Mouse (Mus musculus): ENCODE results near the gene Gm45785.
A peak's percentile ranks its signal among the peaks of the same experiment; 100 is the strongest.

Gene Gm45785

DNA sequence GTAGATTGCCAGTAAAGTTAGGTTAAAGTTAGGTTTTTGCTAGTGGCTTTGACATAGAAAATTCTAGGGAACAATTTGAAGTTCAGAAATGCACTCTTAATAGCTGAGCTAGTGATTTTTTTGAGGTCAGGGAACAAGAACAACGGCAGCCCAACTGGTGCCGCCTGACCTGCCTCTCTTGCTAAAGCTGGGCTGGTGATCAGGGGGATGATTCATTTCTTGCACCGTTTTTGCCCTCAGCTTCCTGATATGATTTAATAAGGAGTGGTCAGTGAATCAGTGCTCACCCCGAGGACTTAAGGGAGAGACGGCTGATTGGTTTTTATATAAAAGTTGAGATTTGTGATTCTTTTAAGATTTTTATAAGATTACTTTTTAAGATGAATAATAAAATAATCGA, 24.7 kb downstream of the Gm45785 start:
- DNase-seq (ENCODE audit: extremely low spot score) = no peak

DNA sequence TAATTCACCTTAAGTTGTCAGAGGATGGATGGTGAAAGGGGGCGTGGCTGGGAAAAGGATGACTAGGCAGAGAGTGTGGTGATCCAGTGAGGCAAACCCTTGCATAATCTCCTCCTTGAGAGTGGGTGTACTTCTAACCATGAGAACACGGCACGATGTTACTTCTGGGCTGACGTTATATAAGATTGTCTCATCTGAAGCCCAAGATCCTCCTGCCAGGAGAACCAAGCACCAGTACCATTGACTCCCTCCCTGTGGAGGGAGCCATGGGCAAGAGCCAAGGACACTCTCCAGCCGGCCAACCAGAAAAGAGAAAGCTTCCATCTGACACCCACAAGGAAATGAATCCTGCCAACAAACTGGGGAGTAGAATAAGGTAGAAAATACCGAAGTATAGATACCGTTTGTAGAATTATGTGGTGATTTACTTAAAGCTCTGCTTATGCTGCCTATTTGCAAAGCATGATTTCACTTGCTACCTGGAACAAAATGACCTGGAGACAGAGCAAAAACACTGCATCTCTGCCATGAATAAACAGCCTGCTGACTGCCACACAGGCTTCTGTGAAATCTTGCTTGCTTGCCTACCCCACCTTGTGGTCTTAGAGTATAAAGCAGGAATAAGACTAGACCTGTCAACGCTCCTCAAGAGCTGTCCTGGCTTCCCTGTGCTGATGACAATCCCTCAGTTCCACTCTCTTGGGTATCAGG, 27.8 kb downstream of the Gm45785 start:
- peak; percentile 23 for DNase-seq (ENCODE audit: extremely low spot score)

DNA sequence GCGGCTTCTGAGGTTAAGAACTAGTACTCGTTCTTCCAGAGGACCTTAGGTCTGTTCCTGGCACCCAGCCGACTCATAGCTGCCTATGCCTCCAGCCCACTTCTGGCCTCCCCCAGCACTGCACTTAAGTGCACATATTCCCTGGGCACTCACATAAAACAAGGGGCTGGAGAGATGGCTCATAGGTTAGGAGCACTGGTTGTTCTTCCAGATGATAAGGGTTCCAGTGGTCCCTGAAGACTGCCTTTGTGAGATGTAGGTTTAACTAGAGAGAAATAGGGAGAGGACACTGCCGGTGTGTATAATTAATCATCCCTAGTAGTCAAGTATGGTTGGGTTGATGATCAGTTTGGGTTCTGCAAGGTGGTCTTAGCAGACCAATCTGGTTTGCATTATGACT, 33.4 kb downstream of the Gm45785 start:
- no peak for DNase-seq (ENCODE audit: extremely low spot score)

DNA sequence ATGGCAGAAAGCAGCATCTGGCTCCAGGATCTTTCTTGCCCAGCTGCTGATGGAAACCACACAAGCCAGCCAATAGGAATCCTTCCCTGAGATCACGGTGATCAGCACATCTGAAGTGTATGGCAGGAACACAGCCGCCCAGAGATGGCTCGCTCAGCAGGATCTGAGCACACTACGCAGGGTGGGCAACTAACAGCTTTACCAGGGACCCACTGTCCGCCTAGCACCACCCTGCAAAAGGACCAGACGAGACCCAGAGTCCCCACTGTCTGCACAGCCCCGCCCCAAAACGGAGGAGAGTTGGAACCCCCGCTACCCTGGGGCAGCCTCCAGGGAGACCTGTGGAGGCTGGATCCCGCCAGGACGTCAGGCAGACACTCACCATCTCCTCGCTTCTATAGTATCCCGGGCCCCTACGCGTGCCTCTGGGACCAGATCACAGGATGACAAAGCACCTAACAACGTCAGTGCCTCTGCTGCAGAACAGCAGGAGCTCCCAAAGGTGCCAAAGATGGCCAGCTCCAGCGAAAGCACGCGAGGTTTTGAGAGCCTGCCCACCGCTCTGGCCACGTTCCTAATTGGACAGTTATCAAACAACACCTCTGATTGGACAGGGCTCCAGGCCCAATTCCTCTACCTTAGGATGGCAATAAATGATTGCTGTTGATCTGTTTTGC, 34.3 kb downstream of the Gm45785 start, which contains the start of gene Zfp941:
Gene Zfp941 (minus strand): TSS at position 526 of the 677 bp plus-strand sequence.
- peak; percentile 63 for DNase-seq (ENCODE audit: extremely low spot score)

DNA sequence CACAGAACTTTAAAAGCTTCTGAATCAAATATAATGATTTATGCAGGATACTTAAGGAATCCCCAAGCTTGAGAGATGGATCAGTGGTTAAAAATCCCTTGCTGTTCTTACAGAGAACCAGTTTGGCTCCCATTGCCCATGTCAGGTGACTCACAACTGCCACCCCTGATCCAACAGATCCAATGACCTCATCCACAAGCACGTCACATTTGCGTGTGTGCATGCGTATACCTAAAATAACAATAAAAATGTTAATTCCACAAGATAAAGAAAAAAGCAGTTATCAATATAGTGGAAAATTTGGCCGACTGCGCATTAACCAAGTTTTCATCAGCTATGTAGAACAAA, 34.9 kb downstream of the Gm45785 start:
- no peak for DNase-seq (ENCODE audit: extremely low spot score)

DNA sequence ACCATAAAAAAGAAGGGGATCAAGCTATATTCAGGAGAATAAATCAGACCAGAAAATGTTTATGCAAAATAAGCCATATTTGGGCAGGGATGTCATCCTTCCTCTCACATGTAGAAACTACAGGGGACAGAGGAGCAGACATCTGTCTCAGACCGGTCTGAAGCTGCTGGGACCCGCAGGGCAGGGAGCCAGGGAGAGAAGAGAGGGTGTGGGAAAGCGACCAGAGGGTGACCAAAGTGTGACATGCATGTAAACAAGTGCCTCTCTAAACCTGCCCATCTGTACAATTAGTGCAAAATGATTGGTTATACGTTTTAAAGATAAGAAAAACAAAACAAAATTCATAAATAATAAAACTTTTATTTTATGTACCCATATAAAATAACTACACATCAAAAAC, 36.0 kb downstream of the Gm45785 start:
- DNase-seq (ENCODE audit: extremely low spot score) = no peak

DNA sequence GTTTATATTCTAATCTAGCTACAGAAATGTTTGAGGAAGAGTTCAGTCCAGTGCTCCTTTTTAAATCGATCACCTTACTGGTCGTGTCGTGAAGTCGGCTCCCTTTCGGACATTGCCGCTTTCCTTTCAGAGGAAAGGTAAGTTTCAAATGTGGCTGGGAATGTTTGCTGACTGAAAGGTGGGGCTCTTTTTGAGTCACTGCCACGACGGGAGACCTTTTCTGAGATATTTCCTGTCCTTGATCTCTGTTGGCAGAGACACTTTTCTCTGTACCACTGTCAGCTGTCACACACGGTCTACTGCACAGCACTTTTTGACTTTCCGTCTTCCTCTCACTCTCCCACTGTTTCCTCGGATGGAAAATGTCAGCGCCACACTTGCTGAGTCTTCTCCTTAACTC, 43.3 kb downstream of the Gm45785 start:
- no peak for DNase-seq (ENCODE audit: extremely low spot score)

DNA sequence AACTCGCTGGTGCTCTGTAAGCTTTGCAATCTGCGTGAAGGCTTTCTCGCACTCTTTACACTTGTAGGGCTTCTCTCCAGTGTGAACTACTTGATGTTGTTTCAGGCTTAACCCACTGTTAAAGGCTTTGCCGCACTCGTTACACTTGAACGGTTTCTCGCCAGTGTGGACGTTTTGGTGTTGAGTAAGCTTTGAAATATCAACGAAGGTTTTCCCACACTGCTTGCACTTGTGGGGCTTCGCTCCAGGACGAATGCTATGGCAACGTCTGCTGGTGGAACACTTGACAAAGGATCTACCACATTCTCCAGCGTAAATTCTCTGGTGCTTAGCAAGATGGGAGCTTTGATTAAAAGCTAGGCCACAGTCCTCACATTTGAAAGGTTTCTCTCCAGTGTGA, 44.4 kb downstream of the Gm45785 start:
- DNase-seq (ENCODE audit: extremely low spot score) = no peak

DNA sequence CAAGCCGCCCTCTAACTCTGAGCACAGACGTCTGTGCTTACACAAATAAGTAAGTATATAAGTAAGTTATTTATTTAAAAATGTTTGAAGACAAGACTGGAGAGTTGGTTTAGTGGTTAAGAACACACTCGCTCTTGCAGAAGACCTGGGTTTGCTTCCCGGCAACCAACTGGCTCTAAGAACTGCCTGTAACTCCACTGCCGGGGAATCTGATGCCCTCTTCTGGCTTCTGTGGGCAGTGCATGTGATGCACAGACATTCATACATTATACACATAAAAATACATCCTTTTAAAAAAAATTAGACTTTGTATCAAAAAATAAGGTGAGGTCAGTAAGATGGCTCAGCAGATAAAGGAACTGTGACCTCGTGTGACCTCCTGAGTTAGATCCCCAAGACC, 45.6 kb downstream of the Gm45785 start:
- DNase-seq (ENCODE audit: extremely low spot score) = no peak

DNA sequence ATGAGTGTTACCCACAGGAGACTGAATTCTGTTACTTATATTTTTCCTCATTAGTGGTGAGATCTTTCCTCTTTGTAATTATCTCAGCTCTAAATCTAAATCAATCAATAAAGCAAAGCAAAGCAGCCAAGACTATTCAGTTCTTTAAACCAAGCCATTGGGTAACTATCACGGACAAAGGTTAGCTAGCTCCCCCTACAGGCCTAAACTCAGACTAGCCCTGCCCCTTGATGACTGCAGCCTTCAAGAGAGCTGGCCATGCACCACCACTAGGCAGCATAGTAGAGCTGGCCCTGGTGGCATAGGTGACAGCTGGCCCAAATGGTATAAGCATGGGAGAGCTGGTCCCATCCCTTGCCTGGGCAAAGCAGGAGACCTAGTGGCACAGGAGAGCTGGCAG, 50.4 kb downstream of the Gm45785 start:
- DNase-seq (ENCODE audit: extremely low spot score) = peak; percentile 16

DNA sequence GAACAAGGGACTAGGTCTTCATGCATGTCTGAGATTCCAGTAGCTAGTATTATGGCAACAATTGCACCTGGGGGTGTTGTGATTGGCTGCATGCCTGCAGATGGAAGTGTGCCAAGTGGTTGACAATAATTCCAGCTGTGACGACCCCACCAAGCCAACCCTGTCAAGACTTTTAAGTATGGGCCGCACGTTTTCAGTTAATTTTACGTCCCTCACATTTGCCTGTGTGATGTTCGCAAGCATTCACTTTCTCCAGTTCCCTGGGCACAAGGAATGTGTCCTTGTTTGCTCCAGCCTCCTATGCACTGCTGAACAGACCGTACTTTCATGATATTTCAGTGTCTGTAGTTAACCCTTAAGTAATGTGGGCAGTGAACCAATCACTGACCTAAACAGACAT, 53.5 kb downstream of the Gm45785 start:
- DNase-seq (ENCODE audit: extremely low spot score) = no peak

DNA sequence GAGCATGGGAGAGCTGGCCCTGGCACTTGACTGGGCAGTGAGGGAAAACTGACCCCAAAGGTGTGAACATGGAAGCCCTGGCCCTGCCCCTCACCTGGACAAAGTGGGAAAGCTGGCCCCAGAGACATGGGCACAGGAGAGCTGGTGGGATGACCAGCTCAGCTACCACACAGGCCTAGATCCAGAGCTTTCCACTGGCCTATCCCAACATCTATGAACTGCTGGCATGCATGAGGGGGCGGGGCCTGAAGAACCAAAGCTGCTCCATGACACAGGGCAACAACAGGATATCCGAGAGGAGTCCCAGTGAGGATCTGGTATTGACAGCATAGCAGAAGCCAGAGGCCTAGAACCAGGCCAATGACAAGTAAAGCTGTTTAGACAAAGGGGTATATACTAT, 57.9 kb downstream of the Gm45785 start:
- no peak for DNase-seq (ENCODE audit: extremely low spot score)

DNA sequence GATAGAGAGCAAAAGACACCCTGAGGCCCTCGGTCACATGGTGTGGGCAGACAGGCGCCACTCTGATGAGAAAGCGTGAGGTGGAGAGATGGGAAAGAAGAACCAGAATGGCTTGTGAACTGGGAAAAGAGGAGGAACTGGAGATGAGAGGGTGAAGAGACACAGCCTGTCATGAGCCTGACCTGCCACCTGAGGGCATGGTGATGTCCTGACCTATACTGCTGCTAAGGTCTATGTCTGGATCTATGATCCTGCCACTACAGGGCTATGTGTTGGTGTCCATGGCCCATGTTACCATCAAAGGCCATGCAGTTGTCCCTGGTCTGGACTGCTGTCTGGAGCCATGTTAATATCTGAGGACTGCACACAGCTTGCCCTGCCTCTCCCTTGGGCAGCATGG, 58.5 kb downstream of the Gm45785 start:
- DNase-seq (ENCODE audit: extremely low spot score) = no peak

DNA sequence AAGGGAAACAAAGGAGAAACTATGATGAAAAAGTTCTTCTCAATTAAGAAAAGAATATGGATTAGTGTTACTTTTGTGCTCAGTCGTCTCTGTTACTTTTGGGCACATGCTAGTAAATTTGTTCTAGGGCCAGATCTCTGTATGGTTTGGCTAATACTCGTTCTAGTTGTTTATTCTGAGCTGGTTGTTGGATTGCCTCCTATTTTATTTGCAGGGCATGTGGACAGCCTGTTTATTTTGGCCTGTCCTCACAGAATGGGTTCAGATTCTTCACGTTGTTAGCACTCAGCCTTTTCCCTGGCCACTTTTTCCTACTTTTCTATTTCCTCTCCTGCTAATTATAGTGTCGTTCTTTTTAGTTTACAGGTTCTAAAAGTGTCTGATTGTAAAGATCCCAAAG, 62.6 kb downstream of the Gm45785 start:
- no peak for DNase-seq (ENCODE audit: extremely low spot score)

DNA sequence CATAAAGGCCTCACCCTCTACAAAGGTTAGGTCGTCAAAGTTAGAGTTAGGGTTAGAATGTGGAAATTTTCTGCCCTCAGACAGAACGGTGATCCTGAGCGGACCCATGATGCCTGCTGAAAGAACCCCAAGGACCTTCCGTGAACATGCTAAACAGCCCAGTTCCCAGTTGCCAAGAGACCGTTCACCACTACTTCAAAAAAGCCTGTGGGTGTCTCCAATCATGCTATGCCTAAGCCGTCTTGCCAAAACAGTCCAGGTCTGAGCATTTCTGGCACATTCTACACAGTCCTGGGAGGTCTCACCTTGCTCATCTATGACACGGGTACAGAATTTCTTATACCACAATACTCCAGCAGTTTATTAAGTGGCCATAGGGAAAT, 68.1 kb downstream of the Gm45785 start:
- no peak for DNase-seq (ENCODE audit: extremely low spot score)

DNA sequence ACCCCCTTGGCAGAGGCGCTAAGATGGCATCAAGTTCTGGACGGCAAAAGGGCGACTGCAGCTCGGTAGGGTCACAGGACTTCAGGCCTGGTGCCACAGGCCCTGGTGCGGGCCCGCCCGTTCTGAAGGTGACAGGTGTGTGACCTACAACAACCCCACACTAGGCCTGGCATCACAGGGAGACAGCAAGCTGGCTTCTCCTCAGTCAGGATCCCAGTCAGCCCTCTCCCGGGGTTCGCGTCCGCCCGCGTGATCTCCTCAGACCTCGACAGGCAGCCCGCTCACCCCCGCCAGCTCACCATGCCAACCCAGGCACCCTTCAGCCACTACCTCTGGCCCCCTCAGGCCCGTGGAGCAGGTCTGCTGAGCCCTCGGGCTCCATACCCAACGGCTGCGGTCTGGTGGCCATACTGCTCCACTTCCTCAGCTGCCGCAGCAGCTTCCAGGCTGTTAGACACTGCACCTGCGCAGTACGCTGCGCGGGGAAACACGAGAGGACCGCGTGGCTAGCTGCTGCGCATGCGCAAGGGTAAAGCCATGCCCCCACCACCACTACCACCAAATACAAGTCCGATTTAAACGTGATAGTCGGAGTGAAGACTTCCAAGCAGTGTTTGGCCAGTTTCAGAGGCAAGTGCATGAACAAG, 68.6 kb downstream of the Gm45785 start, which contains the start of gene Syce1:
Gene Syce1 (minus strand): TSS at position 447 of the 647 bp plus-strand sequence.
- no peak for DNase-seq (ENCODE audit: extremely low spot score)

DNA sequence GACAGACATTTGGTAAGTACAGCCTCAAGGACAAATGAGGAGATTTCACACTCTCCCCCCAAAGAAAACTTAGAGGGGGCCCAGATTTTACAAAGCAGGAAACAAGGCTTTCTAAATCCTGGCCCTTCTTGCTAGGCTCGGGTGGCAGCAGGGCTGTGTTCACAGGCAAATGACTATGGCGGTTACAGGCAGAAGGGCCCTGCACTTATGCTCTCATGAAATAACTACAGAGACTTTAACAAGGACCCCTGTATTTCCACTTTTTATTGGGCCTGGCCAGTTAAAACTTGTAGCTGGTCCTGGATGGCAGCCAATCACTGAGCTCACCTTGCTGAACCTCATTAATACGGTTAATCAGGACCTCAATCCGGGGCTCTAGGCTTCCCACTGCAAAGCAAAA, 75.6 kb downstream of the Gm45785 start:
- DNase-seq (ENCODE audit: extremely low spot score) = no peak

Data from embryo, embryonic 9.5 days (tissue).